Mouse (Mus musculus): ENCODE results near the gene Nmrk2.
"Not testable (repeated sequence)": the region's sequence is repeated elsewhere in the genome, so short reads cannot be mapped to it uniquely, and the experiment has no call there.

The Nmrk2 gene

DNA sequence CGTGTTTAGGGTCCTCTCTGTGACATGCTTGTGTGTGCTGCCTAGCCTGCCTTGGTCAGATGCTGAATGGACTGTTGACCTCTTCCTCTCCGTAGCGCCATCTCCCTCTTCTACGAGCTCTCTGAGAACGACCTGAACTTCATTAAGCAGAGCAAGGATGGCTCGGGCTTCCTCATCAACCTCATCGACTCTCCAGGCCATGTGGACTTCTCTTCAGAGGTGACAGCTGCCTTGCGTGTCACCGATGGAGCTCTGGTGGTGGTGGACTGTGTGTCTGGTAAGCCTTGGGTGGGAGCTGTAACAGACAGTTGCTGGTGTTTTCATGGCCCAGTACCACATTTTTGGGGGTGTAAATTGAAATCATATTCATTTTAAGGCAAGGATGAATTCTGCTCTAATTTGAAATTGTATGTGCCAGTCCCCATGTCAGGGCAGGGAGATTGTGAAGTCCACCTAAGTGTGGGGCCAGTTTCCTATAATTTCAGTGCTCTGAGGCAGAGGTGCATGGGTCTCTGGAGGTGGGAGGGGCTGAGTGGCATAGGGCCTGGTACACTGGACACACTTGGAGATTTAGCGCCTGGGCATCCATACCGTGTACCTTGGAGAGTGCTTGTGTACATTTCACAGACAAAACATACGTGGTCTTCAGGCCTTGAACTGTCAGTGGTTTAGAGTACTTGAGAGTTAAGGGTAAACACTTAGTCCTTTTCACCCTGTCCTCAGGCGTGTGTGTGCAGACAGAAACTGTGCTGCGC lies 23.7 kb downstream of the Nmrk2 start:
- no peaks in the 10 kb centered on the region for H3K9me3 ChIP-seq (ENCODE audit: low read length)
- H3K36me3 ChIP-seq (ENCODE audit: insufficient read depth, low read length): peaks cover 59% of the 10 kb centered on the region
- peak overlapping the region; percentile 99 for H3K4me3 ChIP-seq (replicated peaks; ENCODE audit: low read length)
- TF ChIP-seq POU5F1 (IDR thresholded peaks at IDR 0.05; ENCODE audit: borderline replicate concordance, low read length) (no peak), NANOG (IDR thresholded peaks at IDR 0.05; ENCODE audit: borderline replicate concordance, low read length) (no peak), CTCF (conservative IDR thresholded peaks at IDR 0.05; ENCODE audit: low read length) (no peak)
- H3K4me1 ChIP-seq (replicated peaks; ENCODE audit: low read depth, low read length): peaks cover 73% of the 10 kb centered on the region
- no peaks in the 10 kb centered on the region for H3K27me3 ChIP-seq (ENCODE audit: insufficient read depth, low read length)

- Histone ChIP-seq H3K27me3 (ENCODE audit: insufficient read depth, low read length) (no peaks in the 10 kb centered on the region), H3K36me3 (ENCODE audit: insufficient read depth, low read length) (peaks cover 59% of the 10 kb centered on the region), H3K4me3 (replicated peaks; ENCODE audit: low read length) (peak overlapping the region; percentile 99), H3K4me1 (replicated peaks; ENCODE audit: low read depth, low read length) (peaks cover 77% of the 10 kb centered on the region), H3K9me3 (ENCODE audit: low read length) (no peaks in the 10 kb centered on the region)
- TF ChIP-seq CTCF (conservative IDR thresholded peaks at IDR 0.05; ENCODE audit: low read length) (no peak), POU5F1 (IDR thresholded peaks at IDR 0.05; ENCODE audit: borderline replicate concordance, low read length) (no peak), NANOG (IDR thresholded peaks at IDR 0.05; ENCODE audit: borderline replicate concordance, low read length) (no peak)
These were observed 24.3 kb downstream of the Nmrk2 start for GRCm38 (mm10) chr10:81177491-81177925.

- H3K36me3 ChIP-seq (ENCODE audit: insufficient read depth, low read length): peaks cover 51% of the 10 kb centered on the region
- no peaks in the 10 kb centered on the region for H3K27me3 ChIP-seq (ENCODE audit: insufficient read depth, low read length)
- no peaks in the 10 kb centered on the region for H3K9me3 ChIP-seq (ENCODE audit: low read length)
- TF ChIP-seq POU5F1 (IDR thresholded peaks at IDR 0.05; ENCODE audit: borderline replicate concordance, low read length): no peak
- no peak for TF ChIP-seq CTCF (conservative IDR thresholded peaks at IDR 0.05; ENCODE audit: low read length)
- TF ChIP-seq NANOG (IDR thresholded peaks at IDR 0.05; ENCODE audit: borderline replicate concordance, low read length): no peak
- peaks cover 73% of the 10 kb centered on the region for H3K4me1 ChIP-seq (replicated peaks; ENCODE audit: low read depth, low read length)
- peak within 1 kb of the TSS; percentile 99 for H3K4me3 ChIP-seq (replicated peaks; ENCODE audit: low read length)
These were observed 25.2 kb downstream of the Nmrk2 start, which contains the start of gene Eef2 for GRCm38 (mm10) chr10:81176466-81177271. Eef2 (plus strand) TSS chr10:81176631.

GRCm38 (mm10) chr10:81175936-81176465 lies 25.9 kb downstream of the Nmrk2 start:
- peaks cover 67% of the 10 kb centered on the region for H3K4me1 ChIP-seq (replicated peaks; ENCODE audit: low read depth, low read length)
- no peaks in the 10 kb centered on the region for H3K27me3 ChIP-seq (ENCODE audit: insufficient read depth, low read length)
- TF ChIP-seq POU5F1 (IDR thresholded peaks at IDR 0.05; ENCODE audit: borderline replicate concordance, low read length) (no peak), CTCF (conservative IDR thresholded peaks at IDR 0.05; ENCODE audit: low read length) (no peak), NANOG (IDR thresholded peaks at IDR 0.05; ENCODE audit: borderline replicate concordance, low read length) (no peak)
- peak overlapping the region; percentile 99 for H3K4me3 ChIP-seq (replicated peaks; ENCODE audit: low read length)
- H3K9me3 ChIP-seq (ENCODE audit: low read length): no peaks in the 10 kb centered on the region
- peaks cover 44% of the 10 kb centered on the region for H3K36me3 ChIP-seq (ENCODE audit: insufficient read depth, low read length)

GRCm38 (mm10) chr10:81175345-81175701 lies 26.5 kb downstream of the Nmrk2 start:
- peaks cover 37% of the 10 kb centered on the region for H3K36me3 ChIP-seq (ENCODE audit: insufficient read depth, low read length)
- H3K27me3 ChIP-seq (ENCODE audit: insufficient read depth, low read length); H3K9me3 ChIP-seq (ENCODE audit: low read length): not testable (repeated sequence)
- H3K4me1 ChIP-seq (replicated peaks; ENCODE audit: low read depth, low read length): peaks cover 61% of the 10 kb centered on the region
- H3K4me3 ChIP-seq (replicated peaks; ENCODE audit: low read length): peak overlapping the region; percentile 99

DNA sequence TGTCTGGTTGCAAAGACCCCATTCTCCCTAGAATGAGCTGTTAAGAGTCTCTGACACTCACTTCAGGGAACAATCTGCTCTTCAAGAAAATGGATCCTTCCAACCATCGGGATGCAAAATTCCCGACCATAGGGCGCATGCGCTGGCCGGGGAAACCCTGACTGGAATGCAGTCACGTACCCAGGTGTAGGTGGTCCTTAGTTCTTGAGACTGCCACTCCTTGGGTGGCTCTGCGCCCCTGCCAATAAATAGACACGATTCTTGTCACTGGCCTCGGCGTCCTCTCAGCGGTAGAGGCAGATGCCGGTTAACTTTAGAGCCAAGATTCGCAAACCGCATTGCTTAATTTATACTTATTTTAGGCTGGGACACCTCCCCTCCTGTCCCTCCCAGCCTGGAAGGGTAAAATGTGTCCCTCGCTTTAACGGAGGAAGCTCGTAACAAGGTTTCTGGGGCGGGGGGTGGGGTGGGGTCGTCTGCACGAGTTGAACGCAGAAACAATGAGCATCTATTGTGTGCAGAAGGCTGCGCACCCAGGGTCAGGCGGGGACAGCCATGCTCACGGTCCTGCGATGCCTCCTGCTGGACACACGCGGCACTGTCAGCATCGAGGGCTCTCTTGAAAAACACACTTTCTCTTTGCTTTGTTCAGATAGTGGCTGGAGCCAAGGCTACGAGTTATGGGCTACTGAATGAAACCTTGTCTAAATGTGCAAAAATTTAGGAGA lies 27.1 kb downstream of the Nmrk2 start:
- peaks cover 32% of the 10 kb centered on the region for H3K36me3 ChIP-seq (ENCODE audit: insufficient read depth, low read length)
- H3K4me3 ChIP-seq (replicated peaks; ENCODE audit: low read length): peak overlapping the region; percentile 99
- no peaks in the 10 kb centered on the region for H3K27me3 ChIP-seq (ENCODE audit: insufficient read depth, low read length)
- peaks cover 56% of the 10 kb centered on the region for H3K4me1 ChIP-seq (replicated peaks; ENCODE audit: low read depth, low read length)
- H3K9me3 ChIP-seq (ENCODE audit: low read length): no peaks in the 10 kb centered on the region
- TF ChIP-seq CTCF (conservative IDR thresholded peaks at IDR 0.05; ENCODE audit: low read length): peak; percentile 85
- no peak for TF ChIP-seq POU5F1 (IDR thresholded peaks at IDR 0.05; ENCODE audit: borderline replicate concordance, low read length)

DNA sequence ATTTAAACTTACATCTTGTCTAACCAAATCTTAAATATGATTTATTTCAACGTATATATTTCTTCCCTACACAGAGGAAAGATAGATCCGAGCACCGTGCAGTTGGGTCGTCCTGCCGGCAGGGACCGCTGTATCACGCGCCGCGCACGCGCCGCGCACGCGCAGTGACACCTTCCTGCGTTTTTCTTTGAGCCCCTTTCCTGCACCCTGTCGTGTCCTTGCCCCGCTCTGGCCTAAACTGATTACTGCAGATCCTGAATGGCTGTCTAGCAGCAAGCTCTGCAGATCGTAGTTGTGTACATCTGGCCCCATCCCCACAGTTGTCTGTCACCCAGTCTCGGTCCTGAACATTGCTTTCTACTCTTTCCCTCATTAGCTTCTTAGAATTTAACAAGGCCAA lies 28.7 kb downstream of the Nmrk2 start:
- no peaks in the 10 kb centered on the region for H3K9me3 ChIP-seq (ENCODE audit: low read length)
- peaks cover 49% of the 10 kb centered on the region for H3K4me1 ChIP-seq (replicated peaks; ENCODE audit: low read depth, low read length)
- H3K4me3 ChIP-seq (replicated peaks; ENCODE audit: low read length): peak overlapping the region; percentile 99
- H3K36me3 ChIP-seq (ENCODE audit: insufficient read depth, low read length): peaks cover 15% of the 10 kb centered on the region
- no peaks in the 10 kb centered on the region for H3K27me3 ChIP-seq (ENCODE audit: insufficient read depth, low read length)
- TF ChIP-seq CTCF (conservative IDR thresholded peaks at IDR 0.05; ENCODE audit: low read length): peak; percentile 44
- TF ChIP-seq POU5F1 (IDR thresholded peaks at IDR 0.05; ENCODE audit: borderline replicate concordance, low read length): no peak

DNA sequence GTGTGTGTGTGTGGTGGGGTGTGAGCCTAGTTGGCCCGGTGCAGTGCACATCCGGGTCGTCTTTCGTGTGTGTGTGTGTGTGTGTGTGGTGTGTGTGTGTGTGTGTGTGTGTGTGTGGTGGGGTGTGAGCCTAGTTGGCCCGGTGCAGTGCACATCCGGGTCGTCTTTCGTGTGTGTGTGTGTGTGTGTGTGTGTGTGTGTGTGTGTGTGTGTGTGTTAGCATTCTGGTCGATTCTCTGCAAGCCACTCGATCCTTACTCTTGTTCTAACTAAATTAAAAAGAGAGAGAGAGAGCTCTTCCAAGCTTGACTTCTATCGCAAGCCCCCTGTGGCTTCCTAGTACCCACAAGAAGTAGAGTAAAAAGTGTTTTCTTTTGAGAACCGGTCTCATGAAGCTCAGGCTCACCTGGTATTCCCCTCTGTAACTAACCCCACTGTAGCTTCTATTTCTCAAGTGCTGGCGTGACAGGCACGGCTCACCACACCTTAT lies 32.4 kb downstream of the Nmrk2 start:
- peak overlapping the region; percentile 57 for H3K4me3 ChIP-seq (replicated peaks; ENCODE audit: low read length)
- H3K4me1 ChIP-seq (replicated peaks; ENCODE audit: low read depth, low read length): peaks cover 59% of the 10 kb centered on the region
- H3K27me3 ChIP-seq (ENCODE audit: insufficient read depth, low read length); H3K9me3 ChIP-seq (ENCODE audit: low read length): not testable (repeated sequence)
- H3K36me3 ChIP-seq (ENCODE audit: insufficient read depth, low read length): peaks cover 17% of the 10 kb centered on the region

All from E14TG2a.4 (cell line).